Mouse (Mus musculus) ES-E14 (cell line): ENCODE measurements at regions not wholly inside any gene's neighbourhood (a gene's known extent, or its start where the extent isn't known, plus 50 kb on each side); places are given as distances from the start of the nearest gene placed in this dataset.

Source experiments
- CHD2 ChIP-seq: IDR thresholded peaks from 2 replicates; pipeline ENCODE4 v1.6.1; 2014; ENCODE audit warnings: mild to moderate bottlenecking, low read depth, low read length, inconsistent platforms
- HCFC1 ChIP-seq: IDR thresholded peaks from 2 replicates; pipeline ENCODE4 v1.6.1; 2012; ENCODE audit warnings: low read length, inconsistent platforms, borderline replicate concordance; ENCODE audit not compliant: insufficient read depth
- MAFK ChIP-seq: IDR thresholded peaks from 2 replicates; pipeline ENCODE4 v1.6.1; 2014; ENCODE audit warnings: mild to moderate bottlenecking, low read depth, low read length, inconsistent platforms; ENCODE audit not compliant: insufficient read depth
- ZC3H11A ChIP-seq: IDR thresholded peaks from 2 replicates; pipeline ENCODE4 v1.6.1; 2012; ENCODE audit warnings: low read depth, mild to moderate bottlenecking, inconsistent platforms, low read length, borderline replicate concordance
- ZNF384 ChIP-seq: IDR thresholded peaks from 2 replicates; pipeline ENCODE4 v1.6.1; 2012; ENCODE audit warnings: low read depth, low read length, inconsistent platforms

- TF ChIP-seq CHD2 = no peak
- TF ChIP-seq HCFC1 = no peak
- no peak for TF ChIP-seq ZNF384
- TF ChIP-seq MAFK = no peak
- no peak for TF ChIP-seq ZC3H11A
Measured at GRCm38 (mm10) chr6:143444782-143445181, 277.8 kb downstream of the Etnk1 start.
